Mouse (Mus musculus): ENCODE results near the gene Ube2o. TPM values are rescaled to one million over a fixed set of nuclear protein-coding genes. Genes with fewer than 3 reads are reported as not detected.

Gene Ube2o
- total RNA-seq (2014; rRNA removed; ENCODE audit: low replicate concordance) (17.2 and 34.8 TPM in 2 replicates), polyA plus RNA-seq (2015; fragmentation: Nextera tagmentation; extraction: Ambion mirVana) (4.1 and 5.2 TPM in 2 replicates)

- peak within 1 kb of the TSS; percentile 74 for H3K27ac ChIP-seq (ENCODE audit: low read depth)
- H3K36me3 ChIP-seq (replicated peaks; ENCODE audit: control insufficient read depth, insufficient read depth, low read length) = no peaks in the 10 kb centered on the region
- WGBS = 3% methylated on average over 29 of the region's 51 CpGs
- H3K27me3 ChIP-seq (ENCODE audit: control insufficient read depth, insufficient read depth, low read length) = no peaks in the 10 kb centered on the region
- H3K4me3 ChIP-seq (ENCODE audit: low read depth, low read length) = peak within 1 kb of the TSS; percentile 71
- peak within 1 kb of the TSS; percentile 80 for H3K4me2 ChIP-seq (ENCODE audit: low read depth, low read length)
- TF ChIP-seq CTCF (IDR thresholded peaks at IDR 0.05; ENCODE audit: low read depth) (peak; percentile 34), EP300 (IDR thresholded peaks at IDR 0.05; ENCODE audit: low read depth) (no peak)
- peak within 1 kb of the TSS; percentile 76 for H3K9ac ChIP-seq (replicated peaks; ENCODE audit: low read depth, low read length)
- H3K9me3 ChIP-seq (replicated peaks; ENCODE audit: control insufficient read depth, low read length) = no peaks in the 10 kb centered on the region
- ATAC-seq (ENCODE audit: insufficient read depth, low read depth) (peak; percentile 91), DNase-seq (ENCODE audit: low spot score) (peak; percentile 80)
- H3K4me1 ChIP-seq (ENCODE audit: control insufficient read depth, insufficient read depth) = peaks cover 10% of the 10 kb centered on the region; the same call in 1 of the 2 replicates
These were observed at the start of gene Ube2o for GRCm38 (mm10) chr11:116581376-116581814. Gene Ube2o, minus strand, starts transcription at chr11:116581447.

- ATAC-seq (ENCODE audit: insufficient read depth, low read depth) = peak; percentile 24; the same call in 1 of the 2 replicates
- Histone ChIP-seq H3K4me3 (ENCODE audit: low read depth, low read length) (no peak overlapping the region), H3K27ac (ENCODE audit: low read depth) (no peak overlapping the region), H3K9me3 (replicated peaks; ENCODE audit: control insufficient read depth, low read length) (no peaks in the 10 kb centered on the region), H3K9ac (replicated peaks; ENCODE audit: low read depth, low read length) (no peak overlapping the region), H3K4me1 (ENCODE audit: control insufficient read depth, insufficient read depth) (peaks cover 7% of the 10 kb centered on the region; the same call in 1 of the 2 replicates), H3K27me3 (ENCODE audit: control insufficient read depth, insufficient read depth, low read length) (no peaks in the 10 kb centered on the region), H3K36me3 (replicated peaks; ENCODE audit: control insufficient read depth, insufficient read depth, low read length) (no peaks in the 10 kb centered on the region), H3K4me2 (ENCODE audit: low read depth, low read length) (no peak overlapping the region)
- no peak for TF ChIP-seq CTCF (IDR thresholded peaks at IDR 0.05; ENCODE audit: low read depth)
- TF ChIP-seq EP300 (IDR thresholded peaks at IDR 0.05; ENCODE audit: low read depth) = no peak
- DNase-seq (ENCODE audit: low spot score) = no peak
- 25% methylated on average over 12 of the region's 12 CpGs for WGBS
These were observed 49.1 kb upstream of the Ube2o start for GRCm38 (mm10) chr11:116630171-116630965.

- 87% methylated on average over 6 of the region's 6 CpGs for WGBS
- Histone ChIP-seq H3K36me3 (replicated peaks; ENCODE audit: control insufficient read depth, insufficient read depth, low read length) (no peaks in the 10 kb centered on the region), H3K4me1 (ENCODE audit: control insufficient read depth, insufficient read depth) (peaks cover 13% of the 10 kb centered on the region; the same call in 1 of the 2 replicates), H3K4me3 (ENCODE audit: low read depth, low read length) (no peak overlapping the region), H3K27ac (ENCODE audit: low read depth) (no peak overlapping the region), H3K9ac (replicated peaks; ENCODE audit: low read depth, low read length) (no peak overlapping the region), H3K9me3 (replicated peaks; ENCODE audit: control insufficient read depth, low read length) (no peaks in the 10 kb centered on the region), H3K4me2 (ENCODE audit: low read depth, low read length) (no peak overlapping the region), H3K27me3 (ENCODE audit: control insufficient read depth, insufficient read depth, low read length) (no peaks in the 10 kb centered on the region)
- DNase-seq (ENCODE audit: low spot score) (no peak), ATAC-seq (ENCODE audit: insufficient read depth, low read depth) (no peak)
- no peak for TF ChIP-seq EP300 (IDR thresholded peaks at IDR 0.05; ENCODE audit: low read depth)
- TF ChIP-seq CTCF (IDR thresholded peaks at IDR 0.05; ENCODE audit: low read depth) = no peak
These were observed 48.2 kb upstream of the Ube2o start for GRCm38 (mm10) chr11:116629472-116629871.

- WGBS = 49% methylated on average over 9 of the region's 9 CpGs
- Histone ChIP-seq H3K4me1 (ENCODE audit: control insufficient read depth, insufficient read depth) (peaks cover 13% of the 10 kb centered on the region; the same call in 1 of the 2 replicates), H3K27ac (ENCODE audit: low read depth) (no peak overlapping the region), H3K4me2 (ENCODE audit: low read depth, low read length) (no peak overlapping the region), H3K9ac (replicated peaks; ENCODE audit: low read depth, low read length) (no peak overlapping the region), H3K27me3 (ENCODE audit: control insufficient read depth, insufficient read depth, low read length) (no peaks in the 10 kb centered on the region), H3K4me3 (ENCODE audit: low read depth, low read length) (no peak overlapping the region), H3K9me3 (replicated peaks; ENCODE audit: control insufficient read depth, low read length) (no peaks in the 10 kb centered on the region), H3K36me3 (replicated peaks; ENCODE audit: control insufficient read depth, insufficient read depth, low read length) (no peaks in the 10 kb centered on the region)
- peak; percentile 56 for ATAC-seq (ENCODE audit: insufficient read depth, low read depth)
- no peak for TF ChIP-seq EP300 (IDR thresholded peaks at IDR 0.05; ENCODE audit: low read depth)
- TF ChIP-seq CTCF (IDR thresholded peaks at IDR 0.05; ENCODE audit: low read depth) = peak; percentile 99
- DNase-seq (ENCODE audit: low spot score) = peak; percentile 83
These were observed 47.5 kb upstream of the Ube2o start for GRCm38 (mm10) chr11:116628712-116629111.

GRCm38 (mm10) chr11:116627072-116628020 is 46.1 kb upstream of the Ube2o start:
- Histone ChIP-seq H3K27me3 (ENCODE audit: control insufficient read depth, insufficient read depth, low read length) (no peaks in the 10 kb centered on the region), H3K4me2 (ENCODE audit: low read depth, low read length) (no peak overlapping the region), H3K4me3 (ENCODE audit: low read depth, low read length) (no peak overlapping the region), H3K4me1 (ENCODE audit: control insufficient read depth, insufficient read depth) (peaks cover 21% of the 10 kb centered on the region), H3K9me3 (replicated peaks; ENCODE audit: control insufficient read depth, low read length) (no peaks in the 10 kb centered on the region), H3K27ac (ENCODE audit: low read depth) (no peak overlapping the region), H3K36me3 (replicated peaks; ENCODE audit: control insufficient read depth, insufficient read depth, low read length) (no peaks in the 10 kb centered on the region), H3K9ac (replicated peaks; ENCODE audit: low read depth, low read length) (no peak overlapping the region)
- 0 out of 2 replicates have a peak, but pooled peaks have one; percentile 13 for ATAC-seq (ENCODE audit: insufficient read depth, low read depth)
- WGBS = 39% methylated on average over 10 of the region's 10 CpGs
- TF ChIP-seq CTCF (IDR thresholded peaks at IDR 0.05; ENCODE audit: low read depth) (peak; percentile 39), EP300 (IDR thresholded peaks at IDR 0.05; ENCODE audit: low read depth) (no peak)
- no peak for DNase-seq (ENCODE audit: low spot score)

All from heart, postnatal 0 days (tissue).